Mouse (Mus musculus) G1E (cell line): ENCODE measurements around the gene Rprd1b.

ENCODE experiments used
- CTCF ChIP-seq: IDR thresholded peaks from 2 replicates; pipeline ENCODE4 v1.5.1; 2012; ENCODE audit warnings: low read depth, low read length, inconsistent platforms, mixed read lengths
- GATA1 ChIP-seq: IDR thresholded peaks from 2 replicates; pipeline ENCODE4 v1.6.1; 2012; ENCODE audit warnings: borderline replicate concordance, low read length, inconsistent platforms, mixed read lengths
- POLR2AphosphoS5 ChIP-seq: IDR thresholded peaks from 2 replicates; pipeline ENCODE4 v1.6.1; 2012; ENCODE audit warnings: low read depth, low read length, inconsistent platforms; ENCODE audit not compliant: insufficient replicate concordance
- TAL1 ChIP-seq: conservative IDR thresholded peaks from 2 replicates; pipeline ENCODE4 v1.6.1; 2012; ENCODE audit warnings: low read depth, low read length, inconsistent platforms, mixed read lengths

- TF ChIP-seq CTCF = no peak
- no peak for TF ChIP-seq GATA1
- TF ChIP-seq POLR2AphosphoS5 = no peak
- TF ChIP-seq TAL1 = no peak
Measured at GRCm38 (mm10) chr2:158155101-158155500, 126.8 kb downstream of the Rprd1b start.
